Mouse (Mus musculus) stomach, adult 2 months (tissue): ENCODE measurements around the gene A630010A05Rik. TPM values are rescaled to one million over a fixed set of nuclear protein-coding genes. Genes with fewer than 3 reads are reported as not detected.

Experiments
- polyA plus RNA-seq: library from polyadenylated mRNA; depleted of rRNA; stranded (reverse); fragments of >200 nt; gene quantifications from 2 replicates; pipeline ENCODE4 v1.2.3, GENCODE M21; 2012; rRNA removed

Gene A630010A05Rik
- not detected in 2 replicates for polyA plus RNA-seq

GRCm38 (mm10) chr16:14562017-14562416 is at the start of gene A630010A05Rik:
TSS of gene A630010A05Rik (plus strand) at chr16:14562317.

Other genes starting within 250 kb of the A630010A05Rik start
- gene Fopnl, start 244.9 kb upstream of the A630010A05Rik start, polyA plus RNA-seq, result 14.8 and 17.1 TPM in 2 replicates
- gene Abcc1, start 200.8 kb upstream of the A630010A05Rik start, polyA plus RNA-seq, result 22.0 and 22.2 TPM in 2 replicates